Mouse (Mus musculus) heart, postnatal 36 days (tissue): ENCODE data around the gene Adam19. TPM values are rescaled to one million over a fixed set of nuclear protein-coding genes. Genes with fewer than 3 reads are reported as not detected.
"Not testable (repeated sequence)": the region's sequence is repeated elsewhere in the genome, so short reads cannot be mapped to it uniquely, and the experiment has no call there.

Source experiments
- DNase-seq, 2 experiments: peaks; one replicate each; pipeline ENCODE4 v3.0.0; 2021 to 2022
- intact Hi-C: fragments of 180-260 bp; cut with DNase I; formaldehyde crosslinking; loops from one replicate; pipeline ENCODE4 v1.15.1; 2025
- microRNA-seq, 2 experiments: library from miRNA; unstranded; fragments of <30 nt; microRNA quantifications; one replicate each; pipeline ENCODE4 v1.2.0; 2021; ENCODE audit warnings: borderline number of aligned reads in 2 of 2
- total RNA-seq, 2 experiments: library from RNA; stranded (reverse); gene quantifications; 2 replicates each; pipeline ENCODE4 v1.2.3; 2021

The Adam19 gene
- total RNA-seq, 2 experiments from 2014 or later = 21.2 to 49.2 TPM

GRCm38 (mm10) chr11:46182031-46182430 is 126.2 kb downstream of the Adam19 start:
- DNase-seq, intact Hi-C loops: not testable (repeated sequence)

- no peak for DNase-seq
- intact Hi-C loops = no loop called here
These were observed 129.2 kb downstream of the Adam19 start for GRCm38 (mm10) chr11:46184946-46185345.

- no peak for DNase-seq
- intact Hi-C loops = no loop called here
These were observed 129.7 kb downstream of the Adam19 start for GRCm38 (mm10) chr11:46185486-46185885.

- intact Hi-C loops = no loop called here
- DNase-seq = no peak
These were observed 132.5 kb downstream of the Adam19 start for GRCm38 (mm10) chr11:46188283-46188682.

GRCm38 (mm10) chr11:46194175-46194574 is 138.4 kb downstream of the Adam19 start:
- DNase-seq = no peak
- intact Hi-C loops = no loop called here

Small RNA genes lying within 50 kb of the gene (microRNA-seq; reads per million reads assigned to microRNA genes)
- 0 reads per million in 2 experiments for gene Mir7239
- gene Mir8100 = 0 to 0.72 reads per million in 2 experiments

Other genes with a start within 250 kb of the Adam19 start
- 10 to 100 TPM; 43.2 to 43.7 TPM for gene Clint1, start 203.9 kb upstream of the Adam19 start, total RNA-seq
- 1 to 10 TPM; 3.8 to 4.0 TPM for gene Lsm11, start 111.1 kb upstream of the Adam19 start, total RNA-seq
- gene Thg1l, start 100.5 kb upstream of the Adam19 start, total RNA-seq = 1 to 10 TPM; 5.4 TPM
- under 1 TPM; 0.14 to 0.17 TPM for gene Sox30, start 75.7 kb upstream of the Adam19 start, total RNA-seq
- 1 to 10 TPM; 1.3 to 1.9 TPM for gene Gm12166, start 3.7 kb upstream of the Adam19 start, total RNA-seq
- gene Nipal4, start 110.5 kb downstream of the Adam19 start, total RNA-seq = under 1 TPM; 0.08 to 0.11 TPM
- not detected for gene Fndc9, start 179.5 kb downstream of the Adam19 start, total RNA-seq